Mouse (Mus musculus): ENCODE data around the gene 4930447F04Rik. TPM values are rescaled to one million over a fixed set of nuclear protein-coding genes. Genes with fewer than 3 reads are reported as not detected.

The 4930447F04Rik gene
- not detected for polyA plus RNA-seq (2017; shearing (Covaris generic))

GRCm38 (mm10) chrX:66304124-66304523, at the start of gene 4930447F04Rik:
Gene 4930447F04Rik (minus strand): TSS chrX:66304224.
- ATAC-seq, result no peak

Measured in CD4-positive, CD25-positive, alpha-beta regulatory T cell, adult 4 months (primary cell).